Mouse (Mus musculus): ENCODE measurements around the gene Vwa7.

- no peak for TF ChIP-seq CTCF (conservative IDR thresholded peaks at IDR 0.05; ENCODE audit: low read length)
- TF ChIP-seq NANOG (IDR thresholded peaks at IDR 0.05; ENCODE audit: borderline replicate concordance, low read length), result no peak
- no peak for TF ChIP-seq POU5F1 (IDR thresholded peaks at IDR 0.05; ENCODE audit: borderline replicate concordance, low read length)
Observed at GRCm38 (mm10) chr17:34998526-34999430, 17.6 kb upstream of the Vwa7 start.

Data from E14TG2a.4 (cell line).